Mouse (Mus musculus) CD4-positive, CD25-positive, alpha-beta regulatory T cell, adult 4 months (primary cell): ENCODE data around the gene Farp1. TPM values are rescaled to one million over a fixed set of nuclear protein-coding genes. Genes with fewer than 3 reads are reported as not detected.
"Not testable (repeated sequence)": the region's sequence is repeated elsewhere in the genome, so short reads cannot be mapped to it uniquely, and the experiment has no call there.

Experiments used
- ATAC-seq: one replicate; pipeline ENCODE4 v1.8.0; 2017
- polyA plus RNA-seq, 2 experiments: library from polyadenylated mRNA; unstranded; fragments of 100-300 nt; shearing (Covaris generic); gene quantifications; one replicate each; pipeline ENCODE4 v1.2.1; 2017

The Farp1 gene
- 1 to 10 TPM; 3.0 to 3.5 TPM for polyA plus RNA-seq

GRCm38 (mm10) chr14:121034973-121035662 lies at the start of gene Farp1:
Farp1 (plus strand) TSS chr14:121035200.
- peak; percentile 61 for ATAC-seq

GRCm38 (mm10) chr14:120989126-120989525 lies 45.9 kb upstream of the Farp1 start:
- no peak for ATAC-seq

DNA sequence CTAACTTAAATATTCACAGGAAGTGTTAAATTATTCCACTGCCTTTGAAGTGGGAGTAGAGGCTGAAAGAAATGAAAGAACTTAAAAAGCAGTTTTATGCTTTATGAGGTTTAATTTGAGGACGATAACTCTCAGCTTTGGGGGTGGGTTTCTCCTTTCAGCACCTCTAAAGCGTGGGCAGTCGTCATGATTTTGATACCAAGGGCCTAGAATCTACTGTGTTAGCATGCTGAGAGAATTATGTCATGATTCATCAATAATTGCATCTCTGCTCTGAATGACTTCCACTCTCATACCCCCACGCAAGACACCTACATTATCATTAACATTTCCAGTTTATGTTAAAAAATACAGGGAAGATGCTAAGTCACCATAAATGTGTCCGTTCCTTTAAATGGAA lies 37.3 kb upstream of the Farp1 start:
- no peak for ATAC-seq

DNA sequence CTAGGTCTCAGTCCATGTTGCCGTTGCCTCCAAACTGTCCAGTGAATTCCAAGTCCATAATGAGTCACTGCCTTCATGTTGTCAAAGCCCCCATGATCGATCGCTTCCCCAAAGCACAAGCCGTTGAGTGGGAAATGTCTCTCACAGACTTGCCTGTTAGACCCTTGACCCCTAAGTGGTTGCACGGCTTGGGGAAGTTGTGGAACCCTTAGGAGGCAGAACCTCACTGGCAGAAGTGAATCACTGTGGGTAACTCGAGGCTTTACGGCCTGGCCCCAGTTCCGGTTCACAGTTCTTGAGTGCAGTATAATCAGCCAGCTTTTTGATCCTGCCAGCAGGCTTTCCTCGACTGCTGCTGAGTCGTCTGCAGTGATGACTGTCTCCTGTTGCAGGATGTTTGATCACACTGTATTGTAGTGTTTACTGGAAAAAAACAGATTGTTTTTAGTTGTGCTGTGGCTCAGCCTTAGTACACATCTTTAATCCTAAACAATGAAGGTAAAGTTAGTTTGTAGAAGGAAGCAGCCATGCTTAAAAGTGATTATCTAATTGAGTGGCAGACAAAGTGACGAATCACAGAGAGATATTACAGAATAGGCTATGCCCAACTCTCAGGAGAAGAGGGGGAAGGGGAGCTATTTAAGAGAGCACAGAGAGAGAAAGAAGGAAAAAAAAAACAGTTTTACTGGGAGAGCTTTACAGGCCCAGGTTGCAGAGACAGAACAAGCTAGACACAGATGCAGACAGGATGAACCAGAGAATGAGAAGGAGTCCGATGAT lies 34.2 kb upstream of the Farp1 start:
- no peak for ATAC-seq

DNA sequence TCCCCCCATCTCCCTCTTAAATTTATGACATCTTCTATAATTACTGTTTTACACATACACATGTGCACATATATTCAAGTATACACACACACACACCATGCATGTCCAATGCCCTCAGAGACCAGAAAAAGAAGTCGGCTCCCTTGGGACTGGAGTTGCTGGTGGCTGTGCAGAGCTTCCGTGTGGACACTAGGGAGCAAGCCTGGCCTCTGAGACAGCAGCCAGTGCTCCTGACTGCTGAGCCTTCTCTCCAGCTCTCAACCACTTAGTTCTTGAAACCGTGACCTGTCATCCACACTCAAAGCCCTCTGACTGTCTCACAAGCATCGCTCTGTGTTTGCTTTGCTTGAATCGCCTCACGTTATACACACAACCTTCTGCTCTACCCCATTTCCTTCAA lies 29.4 kb upstream of the Farp1 start:
- no peak for ATAC-seq

DNA sequence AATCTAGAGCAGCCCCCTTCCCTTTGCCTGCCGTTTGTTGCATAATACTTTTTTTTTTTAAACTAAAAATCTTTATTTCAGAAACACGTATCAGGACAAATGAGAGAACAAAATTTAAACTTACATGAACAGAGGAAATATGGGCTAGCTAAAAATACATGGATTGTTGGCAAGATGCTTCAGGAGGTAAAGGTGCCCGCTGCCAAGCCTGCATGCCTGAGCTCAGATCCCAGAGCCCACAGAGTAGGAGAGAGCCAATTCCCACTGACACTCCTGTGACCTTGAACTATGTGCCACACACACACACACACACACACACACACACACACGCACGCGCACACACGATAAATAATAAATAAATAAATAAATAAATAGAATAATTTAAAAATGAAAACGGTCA lies 29.0 kb upstream of the Farp1 start:
- no peak for ATAC-seq

GRCm38 (mm10) chr14:121015114-121015690 lies 19.8 kb upstream of the Farp1 start:
- ATAC-seq: no peak

- no peak for ATAC-seq
Observed at GRCm38 (mm10) chr14:121022403-121022802, 12.6 kb upstream of the Farp1 start.

DNA sequence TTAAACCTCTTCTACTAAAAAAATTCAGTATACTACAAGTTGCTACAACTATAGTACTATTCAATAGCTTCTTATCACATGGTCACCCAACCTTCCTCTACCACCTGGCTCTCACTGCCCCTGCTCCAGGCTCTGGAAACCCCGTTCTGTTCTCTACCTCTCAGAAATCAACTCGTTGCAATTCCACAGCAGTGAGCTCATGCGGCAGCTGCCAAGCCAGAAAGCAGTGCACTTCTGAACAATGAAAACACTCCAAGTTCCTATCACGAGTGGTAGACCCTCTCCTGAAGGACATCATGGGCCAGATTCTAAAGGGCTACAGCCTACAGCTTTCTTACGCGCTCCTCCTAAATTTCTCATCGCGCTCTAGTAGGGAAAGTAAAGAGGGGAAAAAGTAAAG lies 9.6 kb upstream of the Farp1 start:
- no peak for ATAC-seq

DNA sequence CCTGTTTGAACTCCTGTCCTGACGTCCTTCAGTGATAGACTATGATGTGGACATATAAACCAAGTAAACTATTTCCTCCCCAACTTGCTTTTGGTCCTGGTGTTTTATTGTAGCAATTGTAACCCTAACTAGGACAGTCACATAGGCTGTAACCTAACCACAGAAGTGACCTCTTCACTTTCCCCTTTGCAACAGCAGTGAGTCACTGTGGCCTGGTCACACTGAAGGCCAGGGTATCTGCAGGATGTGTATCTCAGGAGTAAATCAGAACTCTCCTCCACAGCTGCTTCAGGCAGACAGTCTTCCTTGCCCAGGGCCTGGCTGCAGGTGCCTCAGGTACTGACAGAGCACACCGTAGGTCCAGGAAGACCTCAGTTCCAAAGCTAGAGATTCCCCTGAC lies 3.6 kb upstream of the Farp1 start:
- no peak for ATAC-seq

GRCm38 (mm10) chr14:121034525-121034924 lies 475 bp upstream of the Farp1 start:
- no peak for ATAC-seq

GRCm38 (mm10) chr14:121035663-121036473 lies 868 bp downstream of the Farp1 start:
- peak; percentile 62 for ATAC-seq

DNA sequence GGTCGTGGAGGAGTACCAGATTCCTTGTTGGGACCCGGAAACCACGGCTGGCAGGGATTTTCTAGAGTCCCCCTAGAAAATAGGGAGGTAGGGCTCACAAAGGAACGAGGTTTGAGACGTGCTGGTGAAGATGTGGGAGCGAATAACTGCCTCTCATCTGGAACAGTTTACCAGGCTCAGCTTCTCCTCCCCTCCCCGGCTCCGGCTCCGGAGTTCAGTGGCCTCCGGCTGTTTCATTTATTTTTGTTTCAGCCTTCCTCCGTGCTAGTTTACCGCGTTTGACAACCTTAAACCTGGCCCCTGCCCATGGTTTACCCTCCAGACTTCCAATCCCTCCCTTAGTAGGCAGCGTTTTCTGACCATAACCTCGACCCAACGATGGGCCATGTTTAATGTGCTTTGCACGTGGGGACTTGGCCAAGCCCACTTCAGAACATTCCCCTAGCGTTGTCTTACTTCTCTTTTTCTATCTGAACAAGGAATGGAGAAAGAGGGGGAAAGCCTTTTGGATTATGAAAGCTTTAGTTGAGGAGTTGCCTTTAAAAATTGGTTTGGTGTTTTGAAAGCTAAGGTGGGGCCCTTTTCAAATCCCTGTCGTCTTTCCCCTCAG lies 1.7 kb downstream of the Farp1 start:
- ATAC-seq: no peak

GRCm38 (mm10) chr14:121037276-121037675 lies 2.3 kb downstream of the Farp1 start:
- ATAC-seq: no peak

DNA sequence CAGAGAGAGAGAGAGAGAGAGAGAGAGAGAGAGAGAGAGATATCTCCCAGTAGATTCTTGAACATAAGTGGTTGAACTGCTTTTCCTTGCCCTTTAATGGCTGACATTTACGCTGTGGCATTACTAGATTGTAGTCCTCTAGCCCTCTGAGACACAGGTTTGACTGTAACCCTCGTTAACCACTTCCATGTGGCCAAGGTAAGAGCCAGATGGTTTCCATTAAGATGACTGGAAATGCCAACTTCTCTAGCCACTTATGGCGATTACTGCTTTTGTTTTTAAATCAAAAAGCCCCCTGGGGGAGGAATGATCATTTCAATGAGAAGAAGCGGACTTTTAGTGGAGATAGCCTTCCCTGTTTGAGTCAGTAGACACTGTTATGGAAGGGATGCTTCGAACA lies 3.7 kb downstream of the Farp1 start:
- ATAC-seq: no peak

DNA sequence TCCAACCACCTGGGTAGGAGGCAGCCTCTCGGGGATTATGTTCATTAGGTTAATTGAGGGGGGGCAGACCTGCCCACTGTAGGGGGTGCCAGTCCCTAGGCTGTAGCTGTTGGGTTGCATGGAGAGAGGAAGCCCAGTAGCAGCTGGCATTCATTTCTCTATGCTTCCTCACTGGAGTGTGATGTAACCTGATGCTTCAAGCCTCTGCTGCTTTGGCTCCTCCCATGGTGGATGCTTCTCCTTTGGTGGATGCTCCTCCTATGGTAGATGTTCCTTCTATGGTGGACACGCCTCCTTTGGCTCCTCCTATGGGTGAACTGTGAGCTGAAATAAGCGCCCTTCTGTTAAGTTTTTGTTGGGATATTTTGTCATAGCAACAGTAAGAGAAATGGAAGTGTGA lies 9.1 kb downstream of the Farp1 start:
- ATAC-seq: no peak

DNA sequence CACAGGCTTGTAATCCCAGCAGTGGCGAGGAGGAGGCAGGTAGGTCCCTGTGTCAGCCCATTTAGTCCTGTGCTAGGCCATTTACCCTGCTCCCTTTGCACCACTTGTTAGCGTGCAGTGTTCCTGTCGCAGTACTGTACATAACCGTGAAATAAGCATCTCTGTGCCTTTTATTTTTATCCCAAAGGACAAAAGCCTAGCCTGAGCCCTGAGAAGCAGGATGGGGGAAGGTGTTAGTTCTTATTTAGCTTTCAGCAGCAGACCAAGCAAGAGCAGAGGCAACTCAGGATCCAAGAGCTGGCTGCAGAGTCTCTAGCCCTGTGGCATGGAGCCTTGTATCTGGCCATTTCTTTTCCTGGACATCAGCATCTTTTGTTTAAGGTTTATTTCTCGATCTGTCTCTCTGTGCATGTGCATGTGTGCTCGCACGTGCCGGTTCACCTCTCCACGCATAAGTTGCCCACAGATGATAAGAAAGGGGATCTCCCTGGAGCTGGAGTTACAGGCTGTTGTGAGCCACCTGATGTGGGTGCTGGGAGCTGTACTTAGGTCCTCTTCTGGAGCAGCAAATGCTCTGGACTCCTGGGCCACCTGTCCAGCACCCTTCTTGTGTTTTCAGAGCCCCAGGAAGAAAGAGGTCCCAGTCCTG lies 11.4 kb downstream of the Farp1 start:
- no peak for ATAC-seq

DNA sequence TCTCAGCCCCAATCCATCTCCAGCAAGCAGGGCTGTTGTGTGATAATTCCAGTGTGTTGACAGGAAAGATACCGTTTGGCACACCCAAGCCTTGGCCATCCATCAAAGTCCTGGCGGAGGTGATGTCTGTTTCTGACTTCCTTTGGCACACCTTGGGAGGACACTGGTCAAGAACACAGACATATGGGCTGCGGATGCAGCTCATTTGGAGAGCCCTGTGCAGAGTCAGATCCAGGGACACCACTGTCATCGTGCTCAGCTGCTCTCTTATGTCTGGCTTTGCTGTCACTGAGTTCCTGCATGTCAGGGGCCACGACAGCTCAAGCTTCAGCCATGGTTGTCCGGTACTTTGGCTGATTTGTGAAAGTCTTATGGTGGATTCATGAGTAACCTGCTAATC lies 12.8 kb downstream of the Farp1 start:
- no peak for ATAC-seq

- ATAC-seq: not testable (repeated sequence)
Observed at GRCm38 (mm10) chr14:121051002-121051401, 16.0 kb downstream of the Farp1 start.

GRCm38 (mm10) chr14:121053020-121053518 lies 18.1 kb downstream of the Farp1 start:
- ATAC-seq: peak; percentile 20

GRCm38 (mm10) chr14:121054062-121054461 lies 19.1 kb downstream of the Farp1 start:
- ATAC-seq: no peak

DNA sequence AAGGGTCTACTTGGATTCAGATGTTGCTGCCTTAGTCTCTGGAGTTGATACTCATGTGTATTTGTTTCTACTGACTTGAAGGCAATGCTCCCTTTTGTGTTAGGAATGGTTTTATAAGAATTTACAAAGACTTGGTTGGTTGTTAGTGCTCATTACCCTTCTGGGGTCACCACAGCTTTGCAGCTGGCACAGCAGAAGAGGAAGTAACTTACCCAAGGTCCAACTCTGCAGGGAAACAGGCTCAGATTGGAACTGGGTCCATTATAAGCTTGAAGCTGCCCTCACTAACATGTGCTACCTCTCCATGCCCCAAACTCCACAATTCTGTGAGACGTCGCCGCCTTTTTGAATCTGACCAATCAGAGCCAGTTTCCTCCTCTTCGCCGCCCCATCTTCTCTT lies 22.8 kb downstream of the Farp1 start:
- no peak for ATAC-seq
